Mouse (Mus musculus): ENCODE measurements around the gene Akr1b7.

DNA sequence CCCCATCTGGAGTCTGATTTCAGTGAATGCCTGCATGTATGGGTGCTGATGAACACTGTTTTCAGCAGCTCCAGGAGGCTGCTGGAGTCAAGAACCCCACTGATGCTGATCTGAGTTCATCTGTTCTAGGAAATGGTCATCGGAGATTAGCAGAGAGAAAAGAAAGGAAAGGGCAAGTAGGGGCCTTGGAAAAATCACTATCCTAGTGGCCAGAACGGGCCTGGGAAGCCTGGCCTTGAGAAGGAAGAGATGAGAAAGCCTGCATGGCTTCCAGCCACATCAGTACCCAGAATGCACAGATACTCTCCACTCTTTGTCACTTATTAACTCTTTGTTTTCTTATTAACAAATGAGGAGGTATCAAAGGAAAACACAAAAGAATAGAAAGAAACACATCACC lies 11.4 kb upstream of the Akr1b7 start:
- TF ChIP-seq EP300 (IDR thresholded peaks at IDR 0.05; ENCODE audit: low read depth) (no peak), CTCF (IDR thresholded peaks at IDR 0.05; ENCODE audit: low read depth) (no peak)
